Mouse (Mus musculus) megakaryocyte, embryonic 14.5 days (primary cell): ENCODE data around the gene Nbas.

Experiments used
- FLI1 ChIP-seq: IDR thresholded peaks from 2 replicates; pipeline ENCODE4 v1.6.1; 2012; ENCODE audit warnings: low read length, inconsistent platforms, mixed read lengths
- GATA1 ChIP-seq: IDR thresholded peaks from 3 replicates; pipeline ENCODE4 v1.6.1; 2012; ENCODE audit warnings: mixed read lengths, low read length, inconsistent platforms, borderline replicate concordance

- TF ChIP-seq GATA1 (no peak), FLI1 (no peak)
These were observed 192.7 kb downstream of the Nbas start for GRCm38 (mm10) chr12:13461558-13462153.
